Mouse (Mus musculus) bone marrow, adult 2 months (tissue): ENCODE measurements at regions not wholly inside any gene's neighbourhood (a gene's known extent, or its start where the extent isn't known, plus 50 kb on each side); places are given as distances from the start of the nearest gene placed in this dataset.

Experiments
- H3K27ac ChIP-seq: fragments of 200-500 bp; 2 replicates; pipeline ENCODE4 v1.5.1; 2012; ENCODE audit warnings: low read depth, mild to moderate bottlenecking, control low read depth, inconsistent platforms, low read length; ENCODE audit not compliant: control insufficient read depth, poor library complexity, insufficient read depth
- H3K4me1 ChIP-seq: fragments of 200-500 bp; 2 replicates; pipeline ENCODE4 v1.6.1; 2011; ENCODE audit warnings: low read length; ENCODE audit not compliant: control insufficient read depth, insufficient read depth
- H3K4me3 ChIP-seq: fragments of 200-500 bp; replicated peaks from 2 replicates; pipeline ENCODE3; 2011; ENCODE audit warnings: mild to moderate bottlenecking, low read depth, low read length, control low read depth; ENCODE audit not compliant: control insufficient read depth
- CTCF ChIP-seq: fragments of 200-500 bp; IDR thresholded peaks from 2 replicates; pipeline ENCODE4 v1.5.1; 2011; ENCODE audit warnings: low read length, control low read depth; ENCODE audit not compliant: control insufficient read depth, insufficient read depth
- POLR2A ChIP-seq: fragments of 200-500 bp; IDR thresholded peaks from 2 replicates; pipeline ENCODE4 v1.6.1; 2011; ENCODE audit warnings: low read depth, mild to moderate bottlenecking, control low read depth, low read length, borderline replicate concordance; ENCODE audit not compliant: control insufficient read depth
- WGBS: fragments of 180-500 bp; shearing (Covaris S2); methylation state at CpG from one replicate; pipeline ENCODE4 v1.1.7; 2018; 5-methylcytosine and 5-hydroxymethylcytosine counted together

- WGBS: 71% methylated on average over 1 of the region's 1 CpGs
- Histone ChIP-seq H3K4me3 (no peak overlapping the region), H3K4me1 (no peaks in the 10 kb centered on the region), H3K27ac (no peak overlapping the region)
- no peak for TF ChIP-seq POLR2A
- TF ChIP-seq CTCF: no peak
Observed at GRCm38 (mm10) chr2:148549618-148550017, 106.3 kb upstream of the Cd93 start.

- no peak overlapping the region for H3K4me3 ChIP-seq
- TF ChIP-seq CTCF: no peak
- no peak for TF ChIP-seq POLR2A
- no peaks in the 10 kb centered on the region for H3K4me1 ChIP-seq
- no peak overlapping the region for H3K27ac ChIP-seq
Observed at GRCm38 (mm10) chr2:148542340-148542739, 99.0 kb upstream of the Cd93 start.

- Histone ChIP-seq H3K4me1 (peaks cover 3% of the 10 kb centered on the region), H3K27ac (no peak overlapping the region), H3K4me3 (no peak overlapping the region)
- WGBS: 80% methylated on average over 3 of the region's 3 CpGs
- TF ChIP-seq POLR2A (no peak), CTCF (no peak)
Observed at GRCm38 (mm10) chr2:148537914-148538510, 94.6 kb upstream of the Cd93 start.

GRCm38 (mm10) chr2:148537251-148537650 is 93.9 kb upstream of the Cd93 start:
- H3K4me3 ChIP-seq: no peak overlapping the region
- 81% methylated on average over 5 of the region's 5 CpGs for WGBS
- H3K4me1 ChIP-seq: peaks cover 3% of the 10 kb centered on the region
- no peak overlapping the region for H3K27ac ChIP-seq
- no peak for TF ChIP-seq POLR2A
- TF ChIP-seq CTCF: no peak

- WGBS: 68% methylated on average over 3 of the region's 3 CpGs
- no peak overlapping the region for H3K27ac ChIP-seq
- 0 out of 2 replicates have a peak, but pooled peaks have one; percentile 7 for TF ChIP-seq CTCF
- no peak for TF ChIP-seq POLR2A
- no peak overlapping the region for H3K4me3 ChIP-seq
- peaks cover 6% of the 10 kb centered on the region for H3K4me1 ChIP-seq
Observed at GRCm38 (mm10) chr2:148536608-148537007, 93.2 kb upstream of the Cd93 start.

- H3K4me1 ChIP-seq: peaks cover 7% of the 10 kb centered on the region
- TF ChIP-seq POLR2A: no peak
- TF ChIP-seq CTCF: peak; percentile 62
- H3K4me3 ChIP-seq: no peak overlapping the region
- no peak overlapping the region for H3K27ac ChIP-seq
- WGBS: 59% methylated on average over 5 of the region's 5 CpGs
Observed at GRCm38 (mm10) chr2:148535562-148536180, 92.3 kb upstream of the Cd93 start.

GRCm38 (mm10) chr2:148532051-148532450 is 88.7 kb upstream of the Cd93 start:
- no peak for TF ChIP-seq POLR2A
- TF ChIP-seq CTCF: no peak
- WGBS: 39% methylated on average over 4 of the region's 4 CpGs
- Histone ChIP-seq H3K4me1 (peaks cover 9% of the 10 kb centered on the region), H3K4me3 (no peak overlapping the region), H3K27ac (no peak overlapping the region)

GRCm38 (mm10) chr2:148530546-148530945 is 87.2 kb upstream of the Cd93 start:
- TF ChIP-seq CTCF: no peak
- TF ChIP-seq POLR2A: no peak
- Histone ChIP-seq H3K4me1 (peaks cover 7% of the 10 kb centered on the region), H3K27ac (no peak overlapping the region), H3K4me3 (no peak overlapping the region)
- WGBS: 62% methylated on average over 4 of the region's 4 CpGs

GRCm38 (mm10) chr2:148529900-148530299 is 86.5 kb upstream of the Cd93 start:
- 74% methylated on average over 2 of the region's 2 CpGs for WGBS
- H3K4me1 ChIP-seq: peaks cover 7% of the 10 kb centered on the region
- no peak overlapping the region for H3K27ac ChIP-seq
- no peak overlapping the region for H3K4me3 ChIP-seq
- TF ChIP-seq CTCF (no peak), POLR2A (no peak)
